Mouse (Mus musculus) bone marrow, adult 2 months (tissue): ENCODE measurements at regions not wholly inside any gene's neighbourhood (a gene's known extent, or its start where the extent isn't known, plus 50 kb on each side); places are given as distances from the start of the nearest gene placed in this dataset.

Source experiments
- CTCF ChIP-seq: fragments of 200-500 bp; IDR thresholded peaks from 2 replicates; pipeline ENCODE4 v1.5.1; 2011; ENCODE audit warnings: low read length, control low read depth; ENCODE audit not compliant: control insufficient read depth, insufficient read depth
- POLR2A ChIP-seq: fragments of 200-500 bp; IDR thresholded peaks from 2 replicates; pipeline ENCODE4 v1.6.1; 2011; ENCODE audit warnings: low read depth, mild to moderate bottlenecking, control low read depth, low read length, borderline replicate concordance; ENCODE audit not compliant: control insufficient read depth

DNA sequence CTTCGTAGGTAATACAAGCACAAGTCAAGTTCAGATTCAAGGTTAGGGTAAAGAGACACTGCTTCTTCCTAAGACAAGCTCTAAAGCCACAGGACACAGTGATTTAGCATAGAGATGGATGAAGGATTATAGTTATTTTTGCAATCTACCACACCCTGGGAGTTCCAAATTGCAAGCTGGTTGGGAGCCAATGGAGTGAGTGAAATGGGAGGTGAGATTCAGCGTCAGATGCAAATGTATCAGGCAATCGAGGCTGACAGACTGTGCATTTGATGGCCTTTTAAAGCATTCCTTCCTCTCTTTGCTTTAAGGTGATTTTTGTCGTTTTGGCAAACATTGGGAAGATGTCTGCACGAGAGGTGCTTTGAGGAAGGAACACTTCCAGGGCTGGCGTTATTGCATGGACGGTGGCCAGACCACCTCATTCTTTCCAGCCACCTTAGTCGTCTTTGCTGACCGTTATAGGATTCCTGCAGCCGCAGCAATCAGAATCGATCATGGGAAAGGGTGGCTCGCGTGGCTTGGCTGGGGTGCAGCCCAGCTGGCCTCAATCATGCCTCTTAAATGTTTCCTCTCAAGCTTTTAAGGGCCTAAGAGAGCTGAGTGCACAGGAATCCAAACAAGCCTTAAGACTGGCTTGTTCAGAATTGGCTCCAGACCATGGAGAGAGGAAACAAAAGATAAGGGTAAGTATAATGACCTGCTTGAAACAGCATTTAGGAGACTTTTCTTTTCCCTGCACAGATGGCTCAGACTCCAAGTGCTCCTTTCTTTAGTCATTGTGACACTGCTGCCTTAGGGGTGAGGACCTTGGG lies 265.0 kb upstream of the Tle4 start:
- TF ChIP-seq CTCF (no peak), POLR2A (no peak)
